Mouse (Mus musculus) Patski (cell line): ENCODE measurements at regions not wholly inside any gene's neighbourhood (a gene's known extent, or its start where the extent isn't known, plus 50 kb on each side); places are given as distances from the start of the nearest gene placed in this dataset.

Experiments used
- ATAC-seq: fragments of 100-300 bp; one replicate; pipeline ENCODE4 v1.8.0; 2021
- CTCF ChIA-PET: fragments of 350-600 bp; sonication (Branson Sonifier 250); formaldehyde crosslinking; loops from one replicate; lab custom pipeline; 2022; ENCODE audit warnings: inconsistent platforms; lab: Charles Lee
- POLR2A ChIA-PET: fragments of 350-600 bp; sonication (Branson Sonifier 250); formaldehyde crosslinking; loops from one replicate; lab custom pipeline; 2022; ENCODE audit warnings: antibody characterized with exemption, inconsistent platforms; lab: Charles Lee
- DNase-seq: peaks from one replicate; pipeline ENCODE4 v3.0.0-alpha.2; 2011; ENCODE audit warnings: low read depth, low spot score
- H3K27me3 ChIP-seq: fragments of 371-371 bp; one replicate; pipeline ENCODE4 v1.5.1; 2021
- CTCF ChIP-seq: fragments of 100-300 bp; IDR thresholded peaks from one replicate; pipeline ENCODE4 v1.5.1; 2021
- in situ Hi-C: fragments of 300-500 bp; cut with MboI; formaldehyde crosslinking; loops from 3 replicates; pipeline ENCODE4 v1.11.1; 2018; ENCODE audit warnings: low pct_unique_long_range_greater_than_20kb, mixed read lengths

GRCm38 (mm10) chr4:84015139-84015538, 489.8 kb downstream of the Ccdc171 start:
- ChIA-PET CTCF (interaction anchor here (0.6 kb wide), 1 partner anchor 14 kb away, joined by 3 read pairs; no protein-coding TSS in a partner anchor), POLR2A (no interaction called here)
- H3K27me3 ChIP-seq = no peaks in the 10 kb centered on the region
- no peak for TF ChIP-seq CTCF
- ATAC-seq (no peak), DNase-seq (no peak)
- in situ Hi-C loops = no loop called here

GRCm38 (mm10) chr4:84015552-84016169, 490.3 kb downstream of the Ccdc171 start:
- in situ Hi-C loops = no loop called here
- POLR2A ChIA-PET = no interaction called here
- no peak for TF ChIP-seq CTCF
- no peak for ATAC-seq
- H3K27me3 ChIP-seq = no peaks in the 10 kb centered on the region
- CTCF ChIA-PET = interaction anchor here (0.6 kb wide), 1 partner anchor 14 kb away, joined by 3 read pairs; no protein-coding TSS in a partner anchor
- no peak for DNase-seq

GRCm38 (mm10) chr4:84018135-84018534, 492.8 kb downstream of the Ccdc171 start:
- POLR2A ChIA-PET = no interaction called here
- no peak for ATAC-seq
- in situ Hi-C loops = no loop called here
- DNase-seq = no peak
- CTCF ChIA-PET = no interaction called here
- TF ChIP-seq CTCF = no peak
- H3K27me3 ChIP-seq = no peaks in the 10 kb centered on the region

GRCm38 (mm10) chr4:84018774-84019173, 493.4 kb downstream of the Ccdc171 start:
- H3K27me3 ChIP-seq = no peaks in the 10 kb centered on the region
- POLR2A ChIA-PET = no interaction called here
- in situ Hi-C loops = no loop called here
- CTCF ChIA-PET = no interaction called here
- TF ChIP-seq CTCF = no peak
- ATAC-seq = no peak
- no peak for DNase-seq

GRCm38 (mm10) chr4:84019500-84020255, 494.3 kb downstream of the Ccdc171 start:
- no peak for TF ChIP-seq CTCF
- in situ Hi-C loops = no loop called here
- CTCF ChIA-PET = no interaction called here
- no peak for ATAC-seq
- no peak for DNase-seq
- POLR2A ChIA-PET = no interaction called here
- no peaks in the 10 kb centered on the region for H3K27me3 ChIP-seq

- no peaks in the 10 kb centered on the region for H3K27me3 ChIP-seq
- DNase-seq (no peak), ATAC-seq (no peak)
- in situ Hi-C loops = no loop called here
- ChIA-PET POLR2A (no interaction called here), CTCF (no interaction called here)
- no peak for TF ChIP-seq CTCF
These were observed 495.3 kb downstream of the Ccdc171 start for GRCm38 (mm10) chr4:84020692-84021091.

- H3K27me3 ChIP-seq = no peaks in the 10 kb centered on the region
- ChIA-PET CTCF (interaction anchor here (1.1 to 1.2 kb wide), 2 partner anchors 9 to 17 kb away, joined by 3 to 4 read pairs; no protein-coding TSS in a partner anchor), POLR2A (no interaction called here)
- in situ Hi-C loops = no loop called here
- TF ChIP-seq CTCF = no peak
- ATAC-seq (no peak), DNase-seq (no peak)
These were observed 497.0 kb downstream of the Ccdc171 start for GRCm38 (mm10) chr4:84022323-84022722.

GRCm38 (mm10) chr4:84026144-84026543, 500.8 kb downstream of the Ccdc171 start:
- no peaks in the 10 kb centered on the region for H3K27me3 ChIP-seq
- CTCF ChIA-PET = no interaction called here
- DNase-seq (no peak), ATAC-seq (no peak)
- in situ Hi-C loops = no loop called here
- POLR2A ChIA-PET = no interaction called here
- TF ChIP-seq CTCF = no peak

- in situ Hi-C loops = no loop called here
- DNase-seq = no peak
- TF ChIP-seq CTCF = no peak
- CTCF ChIA-PET = interaction anchor here (0.6 to 1.1 kb wide), 2 partner anchors 39 to 129 kb away, joined by 3 read pairs; no protein-coding TSS in a partner anchor
- POLR2A ChIA-PET = no interaction called here
- ATAC-seq = no peak
- no peaks in the 10 kb centered on the region for H3K27me3 ChIP-seq
These were observed 502.8 kb downstream of the Ccdc171 start for GRCm38 (mm10) chr4:84028120-84028519.

- TF ChIP-seq CTCF = no peak
- no peak for DNase-seq
- ChIA-PET CTCF (no interaction called here), POLR2A (no interaction called here)
- in situ Hi-C loops = no loop called here
- ATAC-seq = no peak
- H3K27me3 ChIP-seq = no peaks in the 10 kb centered on the region
These were observed 505.6 kb downstream of the Ccdc171 start for GRCm38 (mm10) chr4:84030916-84031315.

GRCm38 (mm10) chr4:84032505-84032904, 507.2 kb downstream of the Ccdc171 start:
- DNase-seq (no peak), ATAC-seq (no peak)
- in situ Hi-C loops = no loop called here
- no peak for TF ChIP-seq CTCF
- CTCF ChIA-PET = no interaction called here
- no peaks in the 10 kb centered on the region for H3K27me3 ChIP-seq
- POLR2A ChIA-PET = interaction anchor here (0.6 kb wide), 1 partner anchor 9 kb away, joined by 3 read pairs; no protein-coding TSS in a partner anchor
